Mouse (Mus musculus) lung, adult 2 months (tissue): Measurements from ENCODE around the gene Rab23. TPM values are rescaled to one million over a fixed set of nuclear protein-coding genes. Genes with fewer than 3 reads are reported as not detected.

Experiments used
- DNase-seq: peaks from one replicate; pipeline ENCODE4 v3.0.0; 2022
- H3K4me1 ChIP-seq: fragments of 200-500 bp; 2 replicates; pipeline ENCODE4 v1.6.1; 2011; ENCODE audit warnings: low read length; ENCODE audit not compliant: control insufficient read depth, insufficient read depth
- H3K4me3 ChIP-seq: fragments of 200-500 bp; replicated peaks from 2 replicates; pipeline ENCODE3; 2011; ENCODE audit warnings: low read depth, mild to moderate bottlenecking, control low read depth, low read length; ENCODE audit errors: extremely low read depth
- CTCF ChIP-seq: fragments of 200-500 bp; IDR thresholded peaks from 2 replicates; pipeline ENCODE4 v1.5.1; 2011; ENCODE audit warnings: mild to moderate bottlenecking, low read length, control low read depth; ENCODE audit not compliant: insufficient read depth
- POLR2A ChIP-seq: fragments of 200-500 bp; IDR thresholded peaks from 2 replicates; pipeline ENCODE4 v1.6.1; 2011; ENCODE audit warnings: low read depth, mild to moderate bottlenecking, control low read depth, low read length, borderline replicate concordance; ENCODE audit errors: extremely low read depth
- WGBS: fragments of 180-500 bp; shearing (Covaris S2); methylation state at CpG from one replicate; pipeline ENCODE4 v1.1.7; 2018; 5-methylcytosine and 5-hydroxymethylcytosine counted together
- polyA plus RNA-seq: library from polyadenylated mRNA; depleted of rRNA; stranded (reverse); fragments of >200 nt; gene quantifications from 2 replicates; pipeline ENCODE4 v1.2.3, GENCODE M21; 2012

The Rab23 gene
- polyA plus RNA-seq, 1 experiment, result 17.3 TPM

DNA sequence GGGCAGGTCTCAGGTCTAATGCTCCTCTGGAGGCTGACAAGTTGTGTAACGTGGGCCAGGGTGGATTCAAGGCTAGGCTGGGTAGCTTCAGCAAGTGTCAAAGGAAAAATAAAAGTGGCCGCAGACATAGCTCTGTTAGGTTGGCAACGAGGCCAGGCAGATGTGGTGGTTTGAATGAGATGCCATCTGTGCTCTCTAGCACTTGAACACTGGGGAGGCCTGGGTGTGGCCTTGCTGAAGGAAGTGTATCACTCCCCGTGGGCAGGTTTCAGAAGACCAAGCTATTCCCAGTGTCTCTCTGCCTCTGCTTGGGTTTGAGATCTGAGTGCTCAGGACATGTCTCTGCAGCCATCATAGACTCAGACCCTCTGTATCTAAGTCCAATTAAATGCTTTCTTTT, 38.8 kb downstream of the Rab23 start:
- no peak for DNase-seq
- 44% methylated on average over 4 of the region's 4 CpGs for WGBS
- TF ChIP-seq POLR2A, result no peak
- no peak for TF ChIP-seq CTCF
- Histone ChIP-seq H3K4me1 (no peaks in the 10 kb centered on the region), H3K4me3 (no peak overlapping the region)

DNA sequence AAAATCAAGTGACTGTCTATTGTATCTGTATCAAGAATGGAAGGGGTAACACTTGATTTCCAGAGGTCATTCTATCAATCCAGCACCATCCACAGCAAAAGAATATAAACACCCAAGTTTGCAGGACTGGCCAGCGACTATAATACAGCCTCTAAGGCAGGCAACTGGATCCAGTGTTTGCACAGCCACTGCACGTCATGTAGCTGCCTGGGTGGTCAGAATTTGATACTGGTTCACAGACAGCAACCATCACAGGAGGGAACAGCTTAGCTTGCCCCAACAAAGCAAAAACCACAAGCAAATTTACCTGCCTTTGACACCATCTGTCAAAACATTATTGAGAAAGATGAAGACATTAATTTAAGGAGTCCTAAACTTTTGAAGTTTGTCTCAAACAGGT, 44.1 kb downstream of the Rab23 start:
- no peak overlapping the region for H3K4me3 ChIP-seq
- DNase-seq, result no peak
- H3K4me1 ChIP-seq, result no peaks in the 10 kb centered on the region
- TF ChIP-seq CTCF (no peak), POLR2A (no peak)
- 78% methylated on average over 2 of the region's 2 CpGs for WGBS

- TF ChIP-seq CTCF, result no peak
- no peak for TF ChIP-seq POLR2A
Observed at GRCm38 (mm10) chr1:33765468-33766080, 45.9 kb downstream of the Rab23 start.

GRCm38 (mm10) chr1:33766520-33767508, 47.1 kb downstream of the Rab23 start:
- no peaks in the 10 kb centered on the region for H3K4me1 ChIP-seq
- no peak for TF ChIP-seq CTCF
- no peak for TF ChIP-seq POLR2A
- 77% methylated on average over 16 of the region's 16 CpGs for WGBS
- DNase-seq, result no peak
- no peak overlapping the region for H3K4me3 ChIP-seq

More at GRCm38 (mm10) chr1:33765468-33766080, 45.9 kb downstream of the Rab23 start:
- Histone ChIP-seq H3K4me3 (no peak overlapping the region), H3K4me1 (no peaks in the 10 kb centered on the region)
- 83% methylated on average over 11 of the region's 11 CpGs for WGBS
- DNase-seq, result no peak

GRCm38 (mm10) chr1:33768091-33768787, 48.6 kb downstream of the Rab23 start:
- TF ChIP-seq CTCF (no peak), POLR2A (no peak)
- no peaks in the 10 kb centered on the region for H3K4me1 ChIP-seq
- no peak for DNase-seq
- 88% methylated on average over 1 of the region's 1 CpGs for WGBS
- H3K4me3 ChIP-seq, result no peak overlapping the region

- TF ChIP-seq POLR2A (no peak), CTCF (no peak)
- DNase-seq, result no peak
- H3K4me1 ChIP-seq, result no peaks in the 10 kb centered on the region
- no peak overlapping the region for H3K4me3 ChIP-seq
Observed at GRCm38 (mm10) chr1:33768827-33769226, 49.1 kb downstream of the Rab23 start.

GRCm38 (mm10) chr1:33771621-33772020, 51.9 kb downstream of the Rab23 start:
- no peak for DNase-seq
- no peak overlapping the region for H3K4me3 ChIP-seq
- no peak for TF ChIP-seq POLR2A
- TF ChIP-seq CTCF, result no peak
- H3K4me1 ChIP-seq, result no peaks in the 10 kb centered on the region
- 94% methylated on average over 10 of the region's 10 CpGs for WGBS

- WGBS, result 96% methylated on average over 9 of the region's 9 CpGs
- TF ChIP-seq CTCF (no peak), POLR2A (no peak)
- DNase-seq, result no peak
- no peaks in the 10 kb centered on the region for H3K4me1 ChIP-seq
- no peak overlapping the region for H3K4me3 ChIP-seq
Observed at GRCm38 (mm10) chr1:33772106-33772505, 52.4 kb downstream of the Rab23 start.

GRCm38 (mm10) chr1:33776175-33776611, 56.5 kb downstream of the Rab23 start:
- no peak overlapping the region for H3K4me3 ChIP-seq
- DNase-seq, result no peak
- TF ChIP-seq POLR2A (no peak), CTCF (no peak)
- WGBS, result 81% methylated on average over 14 of the region's 14 CpGs
- H3K4me1 ChIP-seq, result no peaks in the 10 kb centered on the region

DNA sequence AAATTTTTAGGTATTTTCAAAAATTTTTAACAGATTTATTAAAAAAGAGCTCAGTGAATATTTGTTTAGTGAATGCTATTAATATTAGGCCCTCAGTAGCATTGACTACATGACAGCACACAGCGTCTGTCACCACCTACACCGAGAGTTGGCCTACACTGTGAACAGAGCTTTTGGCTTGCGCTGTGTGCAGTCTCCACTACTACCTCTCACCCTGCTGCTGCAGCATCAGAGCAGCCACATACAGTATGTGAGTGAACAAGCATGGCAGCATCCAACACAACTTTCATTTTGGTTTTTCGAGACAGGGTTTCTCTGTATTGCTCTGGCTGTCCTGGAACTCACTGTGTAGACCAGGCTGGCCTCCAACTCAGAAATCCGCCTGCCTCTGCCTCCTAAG, 64.9 kb downstream of the Rab23 start:
- WGBS, result 97% methylated on average over 5 of the region's 5 CpGs

More for the DNA sequence above, 64.9 kb downstream of the Rab23 start:
- Histone ChIP-seq H3K4me1 (no peaks in the 10 kb centered on the region), H3K4me3 (no peak overlapping the region)
- TF ChIP-seq POLR2A, result no peak
- no peak for TF ChIP-seq CTCF
- DNase-seq, result no peak
